Mouse (Mus musculus): ENCODE results near the gene Caml.

DNA sequence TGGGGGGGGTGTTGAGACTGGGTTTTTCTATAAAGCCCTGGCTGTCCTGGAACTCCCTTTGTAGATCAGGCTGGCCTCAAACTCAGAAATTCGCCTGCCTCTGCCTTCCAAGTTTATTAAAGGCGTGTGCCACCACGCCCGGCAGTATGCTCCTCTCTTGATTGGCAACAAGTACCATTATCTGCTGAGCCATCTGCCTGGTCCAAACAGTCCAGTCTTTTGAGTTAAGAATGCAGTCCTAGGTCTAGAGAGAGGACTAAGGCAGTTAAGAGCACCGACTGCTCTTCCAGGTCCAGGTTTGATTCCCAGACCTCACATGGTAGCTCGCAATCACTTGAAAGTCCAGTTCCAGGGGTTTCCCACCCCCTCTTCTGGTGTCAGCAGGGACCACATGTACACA is 28.2 kb downstream of the Caml start:
- TF ChIP-seq POLR2A (IDR thresholded peaks at IDR 0.05; ENCODE audit: borderline replicate concordance, low read depth, low read length) (no peak), CTCF (IDR thresholded peaks at IDR 0.05; ENCODE audit: low read depth, low read length) (no peak)

All from bone marrow macrophage, adult 2 months (primary cell).